Mouse (Mus musculus) brain, adult 2 months (tissue): ENCODE results near the gene Ccp110.

ENCODE experiments used
- DNase-seq: peaks from one replicate; pipeline ENCODE4 v3.0.0; 2011; ENCODE audit warnings: low read depth, low spot score

Gene Ccp110

GRCm38 (mm10) chr7:118769208-118769607 is 56.9 kb downstream of the Ccp110 start:
- peak; percentile 25 for DNase-seq

GRCm38 (mm10) chr7:118769655-118770054 is 57.3 kb downstream of the Ccp110 start:
- peak; percentile 36 for DNase-seq

GRCm38 (mm10) chr7:118773027-118773426 is 60.7 kb downstream of the Ccp110 start:
- DNase-seq = no peak

GRCm38 (mm10) chr7:118775991-118776390 is 63.6 kb downstream of the Ccp110 start:
- peak; percentile 63 for DNase-seq

GRCm38 (mm10) chr7:118776491-118776890 is 64.1 kb downstream of the Ccp110 start:
- DNase-seq = no peak

GRCm38 (mm10) chr7:118777598-118778394 is 65.4 kb downstream of the Ccp110 start:
- peak; percentile 85 for DNase-seq

GRCm38 (mm10) chr7:118778561-118778960 is 66.2 kb downstream of the Ccp110 start:
- peak; percentile 97 for DNase-seq

GRCm38 (mm10) chr7:118783305-118784001 is 71.1 kb downstream of the Ccp110 start:
- peak; percentile 91 for DNase-seq

GRCm38 (mm10) chr7:118786091-118786490 is 73.7 kb downstream of the Ccp110 start:
- no peak for DNase-seq
